Mouse (Mus musculus): ENCODE measurements around the gene Slc25a47. TPM values are rescaled to one million over a fixed set of nuclear protein-coding genes. Genes with fewer than 3 reads are reported as not detected.

Gene Slc25a47
- total and polyA plus RNA-seq, 3 experiments: 3.0 to 5.3 (median 3.1) TPM

DNA sequence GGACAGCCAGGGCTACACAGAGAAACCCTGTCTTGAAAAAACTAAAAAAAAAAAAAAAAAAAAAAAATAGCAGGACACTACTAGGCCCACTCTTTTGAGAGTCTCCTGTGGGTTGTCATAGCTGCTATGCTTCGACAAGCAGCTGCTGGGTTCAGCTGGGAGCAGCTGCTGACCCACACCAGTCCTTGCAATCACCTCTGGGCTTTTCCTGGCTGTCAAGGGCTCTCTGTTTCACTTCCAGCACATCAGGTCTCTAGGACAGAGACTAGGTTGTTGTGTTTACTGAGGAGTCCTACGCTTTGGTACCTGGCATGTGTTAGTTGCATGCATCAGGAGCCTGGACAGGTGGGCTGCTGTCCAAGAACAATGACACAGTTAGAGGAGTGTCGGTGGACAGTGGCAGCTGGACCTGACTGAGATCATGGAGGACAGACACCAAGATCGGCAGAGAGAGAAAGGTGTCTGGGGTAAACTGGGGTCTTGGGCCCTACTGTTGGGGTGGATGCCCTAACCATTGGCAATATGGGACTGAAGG lies 13.7 kb downstream of the Slc25a47 start:
- peaks cover 0 to 24% of the 10 kb centered on the region in 2 experiments for H3K36me3 ChIP-seq (replicated peaks in 1 of 2; ENCODE audit: control insufficient read depth in 1 of 2, insufficient read depth in 1 of 2, low read length in 1 of 2)
- H3K9ac ChIP-seq (ENCODE audit: insufficient read depth, low read depth): no peak overlapping the region
- dilution Hi-C loops (cut with MboI; ENCODE audit: extremely low pct_ligation_motif_present, extremely low pct_unique_long_range_greater_than_20kb, low sequenced_read_pairs) (no loop called here), in situ Hi-C loops (cut with MboI; ENCODE audit: low pct_ligation_motif_present, low pct_unique_long_range_greater_than_20kb, low sequenced_read_pairs) (no loop called here)
- no peaks in the 10 kb centered on the region for H3K9me3 ChIP-seq (replicated peaks; ENCODE audit: low read length)
- no peak overlapping the region for H3K27ac ChIP-seq (ENCODE audit: insufficient read depth, low read depth)
- DNase-seq (ENCODE audit: extremely low read depth): no peak
- H3K79me2 ChIP-seq (replicated peaks; ENCODE audit: control insufficient read depth, extremely low read depth, insufficient read depth, poor library complexity, severe bottlenecking): no peaks in the 10 kb centered on the region
- no peaks in the 10 kb centered on the region for H3K4me1 ChIP-seq (ENCODE audit: control insufficient read depth in 1 of 2, insufficient read depth in 2 of 2)
- no peak overlapping the region for H3K4me2 ChIP-seq (ENCODE audit: insufficient read depth, low read depth, poor library complexity, severe bottlenecking)
- TF ChIP-seq POLR2A (IDR thresholded peaks at IDR 0.05; ENCODE audit: low read depth, low read length) (no peak), USF1 (IDR thresholded peaks at IDR 0.05; ENCODE audit: low read depth, low read length) (no peak), GABPA (IDR thresholded peaks at IDR 0.05; ENCODE audit: insufficient replicate concordance, low read depth, low read length) (no peak), MAZ (IDR thresholded peaks at IDR 0.05; ENCODE audit: low read depth, low read length) (no peak), MEF2A (IDR thresholded peaks at IDR 0.05; ENCODE audit: borderline replicate concordance, low read depth, low read length) (no peak), USF2 (conservative IDR thresholded peaks at IDR 0.05; ENCODE audit: low read depth, low read length) (no peak), ELF1 (IDR thresholded peaks at IDR 0.05; ENCODE audit: low read depth, low read length) (no peak), UBTF (IDR thresholded peaks at IDR 0.05; ENCODE audit: low read depth, low read length) (no peak), CHD1 (IDR thresholded peaks at IDR 0.05; ENCODE audit: low read depth, low read length) (no peak), RCOR1 (conservative IDR thresholded peaks at IDR 0.05; ENCODE audit: low read depth, low read length) (no peak), MAFK (IDR thresholded peaks at IDR 0.05; ENCODE audit: insufficient replicate concordance, low read length) (no peak)
- no peaks in the 10 kb centered on the region for H3K27me3 ChIP-seq (replicated peaks)
- no peak overlapping the region for H3K4me3 ChIP-seq (replicated peaks in 1 of 3; ENCODE audit: low read depth in 2 of 3, low read length in 2 of 3, poor library complexity in 1 of 3)

GRCm38 (mm10) chr12:108850129-108850528 lies 14.3 kb downstream of the Slc25a47 start:
- TF ChIP-seq MYC (IDR thresholded peaks at IDR 0.05; ENCODE audit: low read depth, low read length) (no peak), MEF2A (IDR thresholded peaks at IDR 0.05; ENCODE audit: borderline replicate concordance, low read depth, low read length) (no peak), ETS1 (conservative IDR thresholded peaks at IDR 0.05; ENCODE audit: low read depth, low read length) (no peak), NRF1 (IDR thresholded peaks at IDR 0.05; ENCODE audit: low read depth, low read length) (no peak), CTCF (conservative IDR thresholded peaks at IDR 0.05 in 1 of 2, IDR thresholded peaks at IDR 0.05 in 1 of 2; ENCODE audit: low read depth in 2 of 2, low read length in 2 of 2) (no peak), E2F4 (IDR thresholded peaks at IDR 0.05; ENCODE audit: insufficient replicate concordance, low read depth, low read length) (no peak), POLR2AphosphoS2 (IDR thresholded peaks at IDR 0.05; ENCODE audit: low read depth, low read length) (no peak), MAX (IDR thresholded peaks at IDR 0.05; ENCODE audit: low read length) (no peak), GABPA (IDR thresholded peaks at IDR 0.05; ENCODE audit: insufficient replicate concordance, low read depth, low read length) (no peak), RAD21 (IDR thresholded peaks at IDR 0.05; ENCODE audit: low read depth, low read length) (no peak), UBTF (IDR thresholded peaks at IDR 0.05; ENCODE audit: low read depth, low read length) (no peak), KAT2A (IDR thresholded peaks at IDR 0.05; ENCODE audit: insufficient replicate concordance, low read length) (no peak), USF2 (conservative IDR thresholded peaks at IDR 0.05; ENCODE audit: low read depth, low read length) (no peak), ZMIZ1 (IDR thresholded peaks at IDR 0.05; ENCODE audit: low read depth, low read length) (no peak), BHLHE40 (IDR thresholded peaks at IDR 0.05; ENCODE audit: low read depth, low read length) (no peak), JUND (conservative IDR thresholded peaks at IDR 0.05; ENCODE audit: low read depth, low read length) (no peak)
- dilution Hi-C loops (cut with MboI; ENCODE audit: extremely low pct_ligation_motif_present, extremely low pct_unique_long_range_greater_than_20kb, low sequenced_read_pairs): no loop called here
- in situ Hi-C loops (cut with MboI; ENCODE audit: low pct_ligation_motif_present, low pct_unique_long_range_greater_than_20kb, low sequenced_read_pairs): no loop called here
- Histone ChIP-seq H3K9ac (ENCODE audit: insufficient read depth, low read depth) (no peak overlapping the region), H3K9me3 (replicated peaks; ENCODE audit: low read length) (no peaks in the 10 kb centered on the region), H3K4me1 (ENCODE audit: control insufficient read depth in 1 of 2, insufficient read depth in 2 of 2) (no peaks in the 10 kb centered on the region), H3K27me3 (replicated peaks) (no peaks in the 10 kb centered on the region), H3K27ac (ENCODE audit: insufficient read depth, low read depth) (no peak overlapping the region), H3K36me3 (replicated peaks in 1 of 2; ENCODE audit: control insufficient read depth in 1 of 2, insufficient read depth in 1 of 2, low read length in 1 of 2) (peaks cover 0 to 22% of the 10 kb centered on the region in 2 experiments), H3K4me3 (replicated peaks in 1 of 3; ENCODE audit: low read depth in 2 of 3, low read length in 2 of 3, poor library complexity in 1 of 3) (no peak overlapping the region), H3K79me2 (replicated peaks; ENCODE audit: control insufficient read depth, extremely low read depth, insufficient read depth, poor library complexity, severe bottlenecking) (no peaks in the 10 kb centered on the region), H3K4me2 (ENCODE audit: insufficient read depth, low read depth, poor library complexity, severe bottlenecking) (no peak overlapping the region)
- no peak for DNase-seq (ENCODE audit: extremely low read depth)
